ENCODE assay signal across 26 mouse cellular contexts in genomic region chr10:75570981-75571657, GRCm38 (mm10). TPM values are rescaled to one million over a fixed set of nuclear protein-coding genes. Genes with fewer than 3 reads are reported as not detected.
DNase-seq lines count a peak whose midpoint lies in the region; ATAC-seq and TF ChIP-seq lines count a peak whose summit lies in the region.
"Had no signal": no experiment of that assay in that cellular context is flagged by ENCODE, and none has a peak within 500 bp of the region (broad histone marks: within the 10 kb centered on the region; RNA-seq: fewer than 3 reads in every experiment).

No protein-coding gene starts in this region.

- H3K4me1 ChIP-seq in CH12.LX (ENCODE audit: control insufficient read depth in 1 of 2, insufficient read depth in 2 of 2), result peaks cover 14 to 32% of the 10 kb centered on the region in 2 experiments
- H3K4me1 ChIP-seq in intestine, embryonic 15.5 days (replicated peaks), result peaks cover 10% of the 10 kb centered on the region; the same call in 1 of the 2 replicates
- H3K4me1 ChIP-seq: forebrain, embryonic 15.5 days; limb, embryonic 15.5 days; lung, embryonic 15.5 days; midbrain, embryonic 12.5 days had no signal

- H3K27me3 ChIP-seq in CH12.LX (replicated peaks), result no peaks in the 10 kb centered on the region
- H3K27me3 ChIP-seq in intestine, embryonic 15.5 days (replicated peaks), result no peaks in the 10 kb centered on the region
- H3K27me3 ChIP-seq: hindbrain, embryonic 12.5 days; limb, embryonic 15.5 days; liver, embryonic 15.5 days; lung, embryonic 15.5 days had no signal

- H3K4me2 ChIP-seq in CH12.LX (ENCODE audit: insufficient read depth, low read depth, poor library complexity, severe bottlenecking), result no peak overlapping the region
- no peak overlapping the region for H3K4me2 ChIP-seq in intestine, embryonic 15.5 days (replicated peaks)
- H3K4me2 ChIP-seq: forebrain, embryonic 15.5 days; heart, embryonic 11.5 days; hindbrain, embryonic 12.5 days; limb, embryonic 15.5 days; liver, embryonic 15.5 days; lung, embryonic 15.5 days; midbrain, embryonic 12.5 days had no signal

- no peaks in the 10 kb centered on the region for H3K79me2 ChIP-seq in CH12.LX (replicated peaks; ENCODE audit: control insufficient read depth, extremely low read depth, insufficient read depth, poor library complexity, severe bottlenecking)

- H3K9me3 ChIP-seq in CH12.LX (replicated peaks; ENCODE audit: low read length), result no peaks in the 10 kb centered on the region
- H3K9me3 ChIP-seq in intestine, embryonic 15.5 days, result no peaks in the 10 kb centered on the region
- H3K9me3 ChIP-seq: forebrain, embryonic 15.5 days; hindbrain, embryonic 12.5 days; limb, embryonic 15.5 days; liver, embryonic 15.5 days; lung, embryonic 15.5 days; midbrain, embryonic 12.5 days had no signal

- dilution Hi-C loops in CH12.LX (cut with MboI; ENCODE audit: extremely low pct_ligation_motif_present, extremely low pct_unique_long_range_greater_than_20kb, low sequenced_read_pairs), result no loop called here

- H3K36me3 ChIP-seq in CH12.LX (replicated peaks in 1 of 2; ENCODE audit: control insufficient read depth in 1 of 2, insufficient read depth in 1 of 2, low read length in 1 of 2), result no peaks in the 10 kb centered on the region
- no peaks in the 10 kb centered on the region for H3K36me3 ChIP-seq in intestine, embryonic 15.5 days
- H3K36me3 ChIP-seq: forebrain, embryonic 15.5 days; hindbrain, embryonic 12.5 days; limb, embryonic 15.5 days; liver, embryonic 15.5 days; lung, embryonic 15.5 days; midbrain, embryonic 12.5 days had no signal

- no peak for TF ChIP-seq POLR2A in CH12.LX (IDR thresholded peaks at IDR 0.05; ENCODE audit: low read depth, low read length)

- in situ Hi-C loops in CH12.LX (cut with MboI; ENCODE audit: low pct_ligation_motif_present, low pct_unique_long_range_greater_than_20kb, low sequenced_read_pairs), result no loop called here

- intact Hi-C loops in heart, postnatal 14 days (cut with DNase I), result no loop called here

- no peak; the same call in none of the 2 replicates for TF ChIP-seq RAD21 in CH12.LX (IDR thresholded peaks at IDR 0.05; ENCODE audit: low read depth, low read length)

- 34% methylated on average over 10 of the region's 10 CpGs for WGBS in intestine, embryonic 15.5 days

- TF ChIP-seq EP300 in CH12.LX (IDR thresholded peaks at IDR 0.05; ENCODE audit: low read length), result no peak

- peak in 1 of 2 experiments; percentile 25; a peak in 1 of 4 replicates for TF ChIP-seq CTCF in CH12.LX (conservative IDR thresholded peaks at IDR 0.05 in 1 of 2, IDR thresholded peaks at IDR 0.05 in 1 of 2; ENCODE audit: low read depth in 2 of 2, low read length in 2 of 2)

- DNase-seq in CH12.LX (ENCODE audit: extremely low read depth), result peak; percentile 70
- DNase-seq in kidney, adult 8-10 months, result peak; percentile 85 to 88
- DNase-seq in kidney, postnatal 10 days, result peak; percentile 71
- no peak for DNase-seq in heart, postnatal 14 days
- no peak for DNase-seq in gastrocnemius, postnatal 4 days (ENCODE audit: low spot score in 2 of 2)
- no peak for DNase-seq in left cerebral cortex, adult 11 months (ENCODE audit: low spot score)
- no peak for DNase-seq in layer of hippocampus, adult 11-12 months (ENCODE audit: low spot score)
- DNase-seq: adrenal gland, adult 8-10 months; B cell, adult 2 months; cerebellum, adult 18-20 months; cerebellum, postnatal 14 days; embryo, embryonic 11 days; heart, adult 11 months; right cerebral cortex, postnatal 14 days had no signal

- H3K27ac ChIP-seq in CH12.LX (ENCODE audit: insufficient read depth, low read depth), result no peak overlapping the region
- no peak overlapping the region for H3K27ac ChIP-seq in intestine, embryonic 15.5 days
- H3K27ac ChIP-seq: forebrain, embryonic 15.5 days; hindbrain, embryonic 12.5 days; left cerebral cortex, adult 2 months; limb, embryonic 15.5 days; liver, embryonic 15.5 days; lung, embryonic 15.5 days; macrophage; midbrain, embryonic 12.5 days had no signal

- ATAC-seq in intestine, embryonic 15.5 days, result peak; percentile 14; the same call in 1 of the 2 replicates
- ATAC-seq: forebrain, embryonic 15.5 days had no signal

- no peak overlapping the region for H3K9ac ChIP-seq in CH12.LX (ENCODE audit: insufficient read depth, low read depth)
- H3K9ac ChIP-seq in intestine, embryonic 15.5 days, result no peak overlapping the region
- H3K9ac ChIP-seq: forebrain, embryonic 15.5 days; hindbrain, embryonic 12.5 days; limb, embryonic 15.5 days; liver, embryonic 15.5 days; lung, embryonic 15.5 days; midbrain, embryonic 12.5 days had no signal

- no peak overlapping the region for H3K4me3 ChIP-seq in CH12.LX (replicated peaks in 1 of 3; ENCODE audit: low read depth in 2 of 3, low read length in 2 of 3, poor library complexity in 1 of 3)
- no peak overlapping the region for H3K4me3 ChIP-seq in intestine, embryonic 15.5 days (replicated peaks)
- H3K4me3 ChIP-seq: forebrain, embryonic 15.5 days; hindbrain, embryonic 12.5 days; left cerebral cortex, adult 2 months; limb, embryonic 15.5 days; liver, embryonic 15.5 days; lung, embryonic 15.5 days; midbrain, embryonic 12.5 days had no signal

TF ChIP-seq in CH12.LX, 34 proteins besides CTCF, POLR2A, EP300 and RAD21 (continues in another document):
- no peak for TF ChIP-seq POLR2AphosphoS2 (IDR thresholded peaks at IDR 0.05; ENCODE audit: low read depth, low read length)
- no peak for TF ChIP-seq MXI1 (IDR thresholded peaks at IDR 0.05; ENCODE audit: low read depth, low read length)
- peak; percentile 61; the same call in 1 of the 2 replicates for TF ChIP-seq MEF2A (IDR thresholded peaks at IDR 0.05; ENCODE audit: borderline replicate concordance, low read depth, low read length)
- no peak for TF ChIP-seq E2F4 (IDR thresholded peaks at IDR 0.05; ENCODE audit: insufficient replicate concordance, low read depth, low read length)
- no peak for TF ChIP-seq HCFC1 (IDR thresholded peaks at IDR 0.05; ENCODE audit: low read depth, low read length)
- no peak for TF ChIP-seq ZC3H11A (IDR thresholded peaks at IDR 0.05; ENCODE audit: low read depth, low read length)
- TF ChIP-seq BHLHE40 (IDR thresholded peaks at IDR 0.05; ENCODE audit: low read depth, low read length), result no peak
- TF ChIP-seq MAX (IDR thresholded peaks at IDR 0.05; ENCODE audit: low read length), result no peak
- no peak for TF ChIP-seq ELF1 (IDR thresholded peaks at IDR 0.05; ENCODE audit: low read depth, low read length)
- no peak for TF ChIP-seq UBTF (IDR thresholded peaks at IDR 0.05; ENCODE audit: low read depth, low read length)
- TF ChIP-seq PAX5 (IDR thresholded peaks at IDR 0.05; ENCODE audit: low read length), result no peak
- no peak for TF ChIP-seq SIN3A (IDR thresholded peaks at IDR 0.05; ENCODE audit: low read length)
- no peak for TF ChIP-seq NRF1 (IDR thresholded peaks at IDR 0.05; ENCODE audit: low read depth, low read length)
- no peak for TF ChIP-seq SMC3 (IDR thresholded peaks at IDR 0.05; ENCODE audit: low read depth, low read length)
- TF ChIP-seq TBP (conservative IDR thresholded peaks at IDR 0.05; ENCODE audit: low read depth, low read length), result no peak
- TF ChIP-seq ZMIZ1 (IDR thresholded peaks at IDR 0.05; ENCODE audit: low read depth, low read length), result no peak
- no peak for TF ChIP-seq KAT2A (IDR thresholded peaks at IDR 0.05; ENCODE audit: insufficient replicate concordance, low read length)
- no peak for TF ChIP-seq JUND (conservative IDR thresholded peaks at IDR 0.05; ENCODE audit: low read depth, low read length)
- TF ChIP-seq NELFE (IDR thresholded peaks at IDR 0.05; ENCODE audit: low read depth, low read length), result no peak
- no peak for TF ChIP-seq GABPA (IDR thresholded peaks at IDR 0.05; ENCODE audit: insufficient replicate concordance, low read depth, low read length)
- peak; percentile 8; the same call in 1 of the 2 replicates for TF ChIP-seq USF1 (IDR thresholded peaks at IDR 0.05; ENCODE audit: low read depth, low read length)
- no peak for TF ChIP-seq IRF4 (IDR thresholded peaks at IDR 0.05; ENCODE audit: low read depth, low read length)
- no peak for TF ChIP-seq CHD2 (IDR thresholded peaks at IDR 0.05; ENCODE audit: low read length)
- TF ChIP-seq JUN (IDR thresholded peaks at IDR 0.05; ENCODE audit: insufficient read depth, low read depth, low read length), result no peak

RNA-seq across cellular contexts. Expression of gene Ggt1, which starts 9.7 kb away (rescaled TPM):
- total RNA-seq in CH12.LX (2012; rRNA removed) (1.3 and 2.1 TPM in 2 replicates), CH12.LX (2014; rRNA removed) (0.68 and 1.3 TPM in 2 replicates)
- polyA plus RNA-seq in CH12.LX (2012; ENCODE audit: insufficient read length, low read depth), result 2.0 and 3.8 TPM in 2 replicates
- polyA plus RNA-seq in intestine, embryonic 15.5 days (2015; fragmentation: Nextera tagmentation; extraction: Ambion mirVana), result 46.5 and 63.7 TPM in 2 replicates
- not detected for total RNA-seq in heart, postnatal 14 days (2021)
- under 1 TPM; 0.66 to 0.80 TPM for total RNA-seq in gastrocnemius, postnatal 4 days (2021)
- total RNA-seq: gastrocnemius, adult 8-10 months had no signal
- polyA plus RNA-seq: macrophage had no signal

RNA-seq across cellular contexts. Expression of gene Lrrc75b, which starts 11.0 kb away (rescaled TPM):
- not detected in 2 replicates for total RNA-seq in CH12.LX (2012; rRNA removed)
- total RNA-seq in CH12.LX (2014; rRNA removed), result not detected in 2 replicates
- not detected in 2 replicates for polyA plus RNA-seq in CH12.LX (2012; ENCODE audit: insufficient read length, low read depth)
- polyA plus RNA-seq in intestine, embryonic 15.5 days (2015; fragmentation: Nextera tagmentation; extraction: Ambion mirVana), result 2.1 and 2.7 TPM in 2 replicates
- total RNA-seq in heart, postnatal 14 days (2021), result 1 to 10 TPM; 1.3 to 1.5 TPM
- total RNA-seq in gastrocnemius, postnatal 4 days (2021), result 1 to 10 TPM; 2.8 to 3.3 TPM
- total RNA-seq: MEL had no signal
- polyA plus RNA-seq: macrophage had no signal

RNA-seq across cellular contexts. Expression of gene Ggt5, which starts 18.0 kb away (rescaled TPM):
- total RNA-seq in CH12.LX (2012; rRNA removed) (not detected in 2 replicates), CH12.LX (2014; rRNA removed) (not detected in 2 replicates)
- not detected in 2 replicates for polyA plus RNA-seq in CH12.LX (2012; ENCODE audit: insufficient read length, low read depth)
- polyA plus RNA-seq in intestine, embryonic 15.5 days (2015; fragmentation: Nextera tagmentation; extraction: Ambion mirVana), result 7.5 and 7.9 TPM in 2 replicates
- total RNA-seq in heart, postnatal 14 days (2021), result 10 to 100 TPM in 1 of 2 experiments, 1 to 10 TPM in 1; 8.3 to 10.7 TPM
- 10 to 100 TPM; 10.8 to 13.1 TPM for total RNA-seq in gastrocnemius, postnatal 4 days (2021)
- total RNA-seq: MEL had no signal

RNA-seq across cellular contexts. Expression of gene Gucd1, which starts 53.3 kb away (rescaled TPM):
- total RNA-seq in CH12.LX (2012; rRNA removed) (15.9 and 18.0 TPM in 2 replicates), CH12.LX (2014; rRNA removed) (19.0 and 19.5 TPM in 2 replicates)
- polyA plus RNA-seq in CH12.LX (2012; ENCODE audit: insufficient read length, low read depth), result 15.6 and 16.8 TPM in 2 replicates
- 39.8 and 46.7 TPM in 2 replicates for polyA plus RNA-seq in intestine, embryonic 15.5 days (2015; fragmentation: Nextera tagmentation; extraction: Ambion mirVana)
- 10 to 100 TPM; 43.8 to 45.5 TPM for total RNA-seq in heart, postnatal 14 days (2021)
- 10 to 100 TPM; 39.5 to 39.9 TPM for total RNA-seq in gastrocnemius, postnatal 4 days (2021)

RNA-seq across cellular contexts. Expression of gene Snrpd3, which starts 53.8 kb away (rescaled TPM):
- total RNA-seq in CH12.LX (2012; rRNA removed) (101 and 119 TPM in 2 replicates), CH12.LX (2014; rRNA removed) (44.6 and 57.8 TPM in 2 replicates)
- polyA plus RNA-seq in CH12.LX (2012; ENCODE audit: insufficient read length, low read depth), result 554 and 595 TPM in 2 replicates
- 147 and 156 TPM in 2 replicates for polyA plus RNA-seq in intestine, embryonic 15.5 days (2015; fragmentation: Nextera tagmentation; extraction: Ambion mirVana)
- total RNA-seq in heart, postnatal 14 days (2021), result 10 to 100 TPM; 56.0 to 68.3 TPM
- 100 to 1,000 TPM; 103 to 106 TPM for total RNA-seq in gastrocnemius, postnatal 4 days (2021)

Comparison
In these comparisons a context has a peak if more than half of its experiments do, and no peak if none do; other contexts are left out.
1. DNase-seq: peak in CH12.LX (single experiment), kidney, adult 8-10 months (2 of 2) and kidney, postnatal 10 days (single experiment); none in heart, postnatal 14 days (0 of 2), gastrocnemius, postnatal 4 days (0 of 2), left cerebral cortex, adult 11 months (single experiment) and layer of hippocampus, adult 11-12 months (single experiment).
2. RNA of gene Ggt5, which starts 18.0 kb away (total RNA-seq): 10.8 to 13.1 TPM in gastrocnemius, postnatal 4 days and 8.3 to 10.7 TPM in heart, postnatal 14 days; not detected in CH12.LX; every median in the first group is over 4 times any median in the second.